Mouse (Mus musculus) intestine, postnatal 0 days (tissue): Measurements from ENCODE around the gene Trappc12. TPM values are rescaled to one million over a fixed set of nuclear protein-coding genes. Genes with fewer than 3 reads are reported as not detected.

ENCODE experiments used
- ATAC-seq: fragments of 200-750 bp; cut with Nextera tagmentation; 2 replicates; pipeline ENCODE4 v1.8.0; 2017; ENCODE audit warnings: mild to moderate bottlenecking, moderate TSS enrichment, moderate library complexity
- H3K27ac ChIP-seq: fragments of 300-500 bp; sonication (generic); 2 replicates; pipeline ENCODE4 v1.5.1; 2014; ENCODE audit warnings: mild to moderate bottlenecking, low read depth, low read length, moderate library complexity
- H3K27me3 ChIP-seq: fragments of 300-500 bp; sonication (generic); replicated peaks from 2 replicates; pipeline ENCODE4 v1.6.1; 2014; ENCODE audit warnings: low read length, mixed read lengths; ENCODE audit not compliant: control insufficient read depth, insufficient read depth
- H3K36me3 ChIP-seq: fragments of 300-500 bp; sonication (generic); 2 replicates; pipeline ENCODE4 v1.6.1; 2014; ENCODE audit warnings: mild to moderate bottlenecking, moderate library complexity; ENCODE audit not compliant: control insufficient read depth, insufficient read depth
- H3K4me1 ChIP-seq: fragments of 300-500 bp; sonication (generic); replicated peaks from 2 replicates; pipeline ENCODE4 v1.6.1; 2014; ENCODE audit warnings: antibody characterized with exemption, low read length, mixed read lengths; ENCODE audit not compliant: control insufficient read depth, insufficient read depth
- H3K4me2 ChIP-seq: fragments of 300-500 bp; sonication (generic); replicated peaks from 2 replicates; pipeline ENCODE4 v1.6.1; 2014; ENCODE audit warnings: low read depth, mild to moderate bottlenecking, moderate library complexity
- H3K4me3 ChIP-seq: fragments of 300-500 bp; sonication (generic); 2 replicates; pipeline ENCODE4 v1.5.1; 2014; ENCODE audit warnings: low read depth, low read length
- H3K9ac ChIP-seq: fragments of 300-500 bp; sonication (generic); 2 replicates; pipeline ENCODE4 v1.6.1; 2014; ENCODE audit warnings: mild to moderate bottlenecking, low read depth, low read length
- H3K9me3 ChIP-seq: fragments of 300-500 bp; sonication (generic); 2 replicates; pipeline ENCODE4 v1.6.1; 2016; ENCODE audit warnings: mixed run types; ENCODE audit not compliant: control insufficient read depth
- CTCF ChIP-seq: sonication (generic); IDR thresholded peaks from 2 replicates; pipeline ENCODE4 v1.5.1; 2016; ENCODE audit warnings: low read depth, mild to moderate bottlenecking, control low read depth, antibody characterized with exemption, moderate library complexity
- WGBS: fragments of 180-500 bp; shearing (Covaris S2); extraction: QIAGEN DNeasy Blood & Tissue Kit; methylation state at CpG from one replicate; pipeline ENCODE4 v1.1.7; 2014; 5-methylcytosine and 5-hydroxymethylcytosine counted together
- polyA plus RNA-seq: library from polyadenylated mRNA; unstranded; fragments of >200 nt; fragmentation: Nextera tagmentation; extraction: Ambion mirVana; gene quantifications from 2 replicates; pipeline ENCODE4 v1.2.1, GENCODE M21; 2015

Gene Trappc12
- 15.3 and 16.9 TPM in 2 replicates for polyA plus RNA-seq

DNA sequence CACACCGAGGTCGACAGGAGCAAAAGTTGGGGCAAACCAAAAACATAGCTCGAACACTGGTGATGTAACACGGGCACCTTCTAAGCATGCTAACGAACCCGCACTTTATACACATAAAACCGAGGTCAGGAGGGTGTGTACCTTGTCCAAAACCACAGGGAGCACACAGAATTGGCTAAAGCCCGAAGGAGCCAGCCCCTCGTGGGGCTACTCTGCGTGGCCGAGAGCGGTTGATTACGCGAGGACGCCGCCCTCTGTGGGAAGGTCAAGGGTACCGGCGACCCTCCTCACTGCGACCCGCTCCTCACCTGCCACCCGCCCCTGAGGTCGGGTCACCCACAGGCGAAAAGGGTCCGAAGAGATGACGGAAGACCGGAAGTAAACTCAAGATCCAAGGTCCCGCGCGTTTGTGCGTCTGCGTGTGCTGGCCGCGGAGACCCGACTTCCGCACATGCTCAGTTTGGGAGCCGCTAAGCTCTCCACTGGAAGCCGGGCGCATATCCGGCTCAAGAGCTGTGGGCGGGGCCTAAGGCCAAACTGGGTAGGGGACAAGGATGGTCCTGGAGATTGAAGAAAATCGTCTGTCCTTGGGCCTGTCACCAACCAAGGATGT lies at the start of gene Trappc12:
Gene Trappc12, minus strand, starts transcription at position 452 of the 613 bp plus-strand sequence.
- Histone ChIP-seq H3K9ac (peak within 1 kb of the TSS; percentile 84), H3K4me2 (peak within 1 kb of the TSS; percentile 97), H3K9me3 (no peaks in the 10 kb centered on the region), H3K27ac (peak within 1 kb of the TSS; percentile 60), H3K36me3 (peaks cover 8% of the 10 kb centered on the region; the same call in 1 of the 2 replicates), H3K4me3 (peak within 1 kb of the TSS; percentile 90), H3K4me1 (peaks cover 10% of the 10 kb centered on the region; the same call in 1 of the 2 replicates), H3K27me3 (no peaks in the 10 kb centered on the region)
- no peak for TF ChIP-seq CTCF
- WGBS = under 1% methylated on average over 41 of the region's 41 CpGs
- ATAC-seq = peak; percentile 81

DNA sequence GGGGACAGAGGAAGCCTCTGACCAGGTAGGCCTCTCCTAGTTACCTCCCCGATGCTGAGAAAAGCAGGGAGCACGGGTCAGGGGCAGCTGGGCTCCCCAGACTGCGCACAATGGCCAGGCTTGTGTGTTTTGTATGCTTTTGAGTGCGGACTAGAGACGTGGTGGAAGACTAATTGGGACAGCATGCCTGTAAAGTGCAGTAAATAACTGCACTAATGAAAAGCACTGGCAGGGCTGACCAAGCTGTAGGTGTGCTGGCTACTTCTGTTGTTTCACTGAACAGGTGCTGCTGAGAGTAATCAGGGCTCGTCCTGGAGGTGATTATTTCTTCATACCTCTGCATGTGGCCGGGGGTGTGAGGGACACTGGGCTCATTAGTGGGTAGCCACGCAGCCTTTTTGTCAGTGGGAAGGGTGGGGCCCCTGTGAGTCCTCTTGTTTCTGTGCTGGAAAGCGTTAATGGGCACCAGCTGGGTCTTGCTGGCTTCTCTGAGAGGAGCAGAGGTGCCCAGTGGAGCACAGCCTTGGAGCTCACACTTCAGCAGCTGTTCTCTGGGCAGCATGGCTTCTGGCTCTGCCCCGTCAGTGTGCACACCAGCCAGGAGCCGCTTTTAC lies 49.6 kb upstream of the Trappc12 start:
- H3K27ac ChIP-seq = no peak overlapping the region
- no peaks in the 10 kb centered on the region for H3K4me1 ChIP-seq
- H3K9ac ChIP-seq = no peak overlapping the region
- no peaks in the 10 kb centered on the region for H3K27me3 ChIP-seq
- no peak overlapping the region for H3K4me3 ChIP-seq
- no peak for TF ChIP-seq CTCF
- no peak for ATAC-seq
- 0 out of 2 replicates have a peak, but pooled peaks cover 4% of the 10 kb centered on the region for H3K9me3 ChIP-seq
- 71% methylated on average over 11 of the region's 11 CpGs for WGBS
- no peaks in the 10 kb centered on the region for H3K36me3 ChIP-seq
- no peak overlapping the region for H3K4me2 ChIP-seq

DNA sequence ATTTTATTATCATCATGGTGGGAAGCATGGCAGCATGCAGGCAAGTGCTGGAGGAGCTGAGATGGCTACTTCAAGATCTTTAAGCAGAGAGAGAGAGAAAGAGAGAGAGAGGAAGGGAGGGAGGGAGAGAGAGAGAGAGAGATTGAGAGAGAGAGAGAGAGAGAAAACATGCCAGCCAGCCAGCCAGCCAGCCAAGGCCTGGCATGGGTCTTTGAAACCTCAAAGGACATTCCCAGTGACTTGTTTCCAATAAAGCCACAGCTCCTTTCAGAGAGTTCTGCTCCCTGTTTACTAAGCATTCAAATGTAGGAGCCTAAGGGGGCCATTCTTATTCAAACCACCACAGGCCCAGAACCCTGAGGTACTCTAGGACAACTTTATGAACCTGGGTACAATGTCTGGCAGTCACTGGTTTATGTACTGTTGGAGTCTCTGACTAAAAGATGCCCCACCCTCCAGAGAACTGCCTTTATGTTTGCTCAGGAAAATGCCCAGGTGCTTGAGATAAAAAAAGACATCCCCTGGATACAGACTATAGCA lies 46.7 kb upstream of the Trappc12 start:
- H3K9ac ChIP-seq = no peak overlapping the region
- H3K27ac ChIP-seq = no peak overlapping the region
- no peak for ATAC-seq

DNA sequence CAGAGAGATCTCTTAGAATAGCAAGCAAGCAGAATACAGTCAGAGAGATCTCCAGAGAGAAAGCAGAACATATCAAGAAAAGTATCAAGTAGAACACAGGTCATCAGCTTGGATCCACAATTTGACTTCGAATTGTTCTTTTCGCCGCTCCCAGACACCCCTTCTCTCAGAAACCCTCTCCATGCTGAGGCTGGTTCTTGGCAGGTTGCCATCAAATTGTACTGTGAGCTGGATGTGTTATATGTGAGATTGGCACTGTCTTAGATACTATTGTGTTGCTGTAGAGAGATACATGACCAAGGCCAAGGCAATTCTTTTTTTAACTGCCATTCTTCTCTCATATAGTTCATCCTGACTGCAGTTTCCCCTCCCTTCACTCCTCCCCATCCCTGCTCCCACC lies 44.8 kb upstream of the Trappc12 start:
- ATAC-seq = no peak
- no peak overlapping the region for H3K27ac ChIP-seq
- H3K4me3 ChIP-seq = no peak overlapping the region
- H3K36me3 ChIP-seq = no peaks in the 10 kb centered on the region
- no peak overlapping the region for H3K4me2 ChIP-seq
- H3K9me3 ChIP-seq = 0 out of 2 replicates have a peak, but pooled peaks cover 4% of the 10 kb centered on the region
- no peaks in the 10 kb centered on the region for H3K27me3 ChIP-seq
- WGBS = 95% methylated on average over 3 of the region's 3 CpGs
- no peaks in the 10 kb centered on the region for H3K4me1 ChIP-seq
- TF ChIP-seq CTCF = no peak
- H3K9ac ChIP-seq = no peak overlapping the region

More for the DNA sequence above, 46.7 kb upstream of the Trappc12 start:
- Histone ChIP-seq H3K36me3 (no peaks in the 10 kb centered on the region), H3K4me2 (no peak overlapping the region), H3K27me3 (no peaks in the 10 kb centered on the region), H3K4me3 (no peak overlapping the region), H3K4me1 (no peaks in the 10 kb centered on the region), H3K9me3 (0 out of 2 replicates have a peak, but pooled peaks cover 4% of the 10 kb centered on the region)
- no peak for TF ChIP-seq CTCF

DNA sequence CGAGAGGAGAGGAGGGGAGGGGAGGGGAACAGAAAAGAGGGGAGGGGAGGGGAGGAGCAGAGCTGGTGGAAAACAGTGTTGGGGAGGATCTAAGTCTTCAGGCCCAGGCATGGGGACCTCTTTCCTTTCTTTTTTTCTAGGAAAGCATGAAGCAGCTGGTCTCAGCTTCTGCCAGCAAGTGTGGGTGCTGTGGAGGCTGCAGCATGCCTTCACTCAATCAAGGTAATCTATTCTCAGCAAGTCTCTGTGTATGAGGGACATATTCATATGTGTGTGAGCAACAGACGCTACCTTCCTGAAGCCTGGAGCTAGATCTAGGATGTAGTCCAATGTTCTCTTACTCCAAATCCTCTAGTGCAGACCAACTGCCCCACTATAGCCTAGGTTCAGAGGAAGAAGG lies 43.4 kb upstream of the Trappc12 start:
- H3K36me3 ChIP-seq = no peaks in the 10 kb centered on the region
- H3K4me2 ChIP-seq = no peak overlapping the region
- no peak overlapping the region for H3K4me3 ChIP-seq
- H3K27ac ChIP-seq = no peak overlapping the region
- H3K9ac ChIP-seq = no peak overlapping the region
- no peak for ATAC-seq
- WGBS = 74% methylated on average over 2 of the region's 2 CpGs
- H3K4me1 ChIP-seq = no peaks in the 10 kb centered on the region
- 0 out of 2 replicates have a peak, but pooled peaks cover 4% of the 10 kb centered on the region for H3K9me3 ChIP-seq
- no peaks in the 10 kb centered on the region for H3K27me3 ChIP-seq
- no peak for TF ChIP-seq CTCF

DNA sequence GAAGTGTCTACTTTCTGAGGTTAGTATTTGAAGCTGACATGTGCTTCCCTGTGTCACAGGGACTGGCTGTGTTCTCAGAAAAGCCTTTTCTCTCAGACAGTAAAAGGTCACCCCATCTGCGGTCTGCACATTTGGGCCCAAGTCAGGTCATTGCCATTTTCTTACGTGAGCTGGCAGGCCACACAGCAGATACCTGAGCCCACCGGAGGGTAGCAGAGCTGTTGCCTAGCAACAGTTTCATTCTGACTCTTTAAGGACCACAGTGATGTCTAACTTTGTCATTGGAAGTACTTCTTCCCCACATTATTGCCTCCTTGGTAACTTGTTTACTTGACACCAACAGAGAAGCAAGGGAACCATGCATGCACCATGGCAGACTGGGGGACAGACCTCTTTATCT lies 42.3 kb upstream of the Trappc12 start:
- no peak overlapping the region for H3K4me2 ChIP-seq
- no peaks in the 10 kb centered on the region for H3K4me1 ChIP-seq
- no peak for TF ChIP-seq CTCF
- no peak overlapping the region for H3K27ac ChIP-seq
- no peaks in the 10 kb centered on the region for H3K27me3 ChIP-seq
- no peak overlapping the region for H3K4me3 ChIP-seq
- H3K36me3 ChIP-seq = no peaks in the 10 kb centered on the region
- H3K9ac ChIP-seq = no peak overlapping the region
- no peak for ATAC-seq
- no peaks in the 10 kb centered on the region for H3K9me3 ChIP-seq
- 72% methylated on average over 3 of the region's 3 CpGs for WGBS
